Mouse (Mus musculus) myocyte (in vitro differentiated cells): ENCODE measurements around the gene Armh3.

Experiments used
- CEBPB ChIP-seq: IDR thresholded peaks from 2 replicates; pipeline ENCODE4 v1.6.1; 2011; ENCODE audit warnings: mild to moderate bottlenecking, moderate library complexity; ENCODE audit not compliant: poor library complexity, insufficient read depth, severe bottlenecking
- E2F4 ChIP-seq: IDR thresholded peaks from one replicate; pipeline ENCODE4 v1.6.1; 2011; ENCODE audit warnings: mild to moderate bottlenecking, control low read depth, moderate library complexity; ENCODE audit not compliant: insufficient read depth
- MAX ChIP-seq: IDR thresholded peaks from one replicate; pipeline ENCODE4 v1.6.1; 2011; ENCODE audit warnings: low read depth, mild to moderate bottlenecking, control low read depth
- MYOD1 ChIP-seq, 3 experiments: IDR thresholded peaks; one replicate each; pipeline ENCODE4 v1.6.1; 2011; ENCODE audit warnings: control low read depth in 2 of 3, low read depth in 2 of 3, mild to moderate bottlenecking in 2 of 3, moderate library complexity in 1 of 3; ENCODE audit not compliant: insufficient read length in 2 of 3, control insufficient read depth in 1 of 3
- MYOG ChIP-seq, 3 experiments: IDR thresholded peaks; one replicate each; pipeline ENCODE4 v1.6.1; 2011; ENCODE audit warnings: control low read depth in 2 of 3, low read depth in 2 of 3, mild to moderate bottlenecking in 2 of 3; ENCODE audit not compliant: insufficient read length in 2 of 3, control insufficient read depth in 1 of 3, insufficient read depth in 1 of 3
- POLR2A ChIP-seq: IDR thresholded peaks from one replicate; pipeline ENCODE4 v1.6.1; 2011; ENCODE audit warnings: low read depth, mild to moderate bottlenecking, control low read depth, moderate library complexity; ENCODE audit not compliant: insufficient read length
- POLR2AphosphoS2 ChIP-seq: IDR thresholded peaks from one replicate; pipeline ENCODE4 v1.6.1; 2011; ENCODE audit warnings: low read depth, control low read depth; ENCODE audit not compliant: insufficient read length
- REST ChIP-seq: IDR thresholded peaks from one replicate; pipeline ENCODE4 v1.6.1; 2011; ENCODE audit warnings: mild to moderate bottlenecking, control low read depth, moderate library complexity; ENCODE audit not compliant: insufficient read depth, insufficient read length
- SRF ChIP-seq: IDR thresholded peaks from one replicate; pipeline ENCODE4 v1.6.1; 2011; ENCODE audit warnings: low read depth; ENCODE audit not compliant: control insufficient read depth, insufficient read length
- TCF12 ChIP-seq: IDR thresholded peaks from one replicate; pipeline ENCODE4 v1.6.1; 2011; ENCODE audit warnings: mild to moderate bottlenecking, control low read depth; ENCODE audit not compliant: poor library complexity, insufficient read depth, severe bottlenecking
- TCF3 ChIP-seq: IDR thresholded peaks from one replicate; pipeline ENCODE4 v1.6.1; 2011; ENCODE audit warnings: low read depth, control low read depth; ENCODE audit not compliant: insufficient read length
- USF1 ChIP-seq: IDR thresholded peaks from one replicate; pipeline ENCODE4 v1.6.1; 2011; ENCODE audit warnings: low read depth, mild to moderate bottlenecking, control low read depth, moderate library complexity

DNA sequence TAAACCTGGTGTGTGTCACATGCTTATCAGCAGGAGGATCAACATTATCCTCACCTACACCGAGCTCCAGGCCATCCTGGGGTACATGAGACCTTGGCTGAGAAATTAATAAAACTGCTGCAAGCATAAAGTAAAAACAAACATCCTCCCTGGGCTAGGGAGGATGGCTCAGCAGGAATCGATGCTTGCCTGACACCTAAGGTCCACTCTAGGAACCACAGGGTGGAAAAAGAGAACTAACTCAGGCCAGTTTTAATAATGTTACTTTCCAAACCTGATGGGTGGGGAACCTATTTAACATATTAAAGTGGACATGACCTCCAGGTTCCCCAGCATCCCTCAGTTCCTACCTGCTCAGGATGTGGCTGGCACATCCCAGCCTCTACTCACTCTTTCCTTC, 167.6 kb downstream of the Armh3 start:
- TF ChIP-seq E2F4, result no peak
- no peak for TF ChIP-seq POLR2A
- no peak for TF ChIP-seq MAX
- TF ChIP-seq USF1, result no peak
- TF ChIP-seq TCF12, result no peak
- no peak for TF ChIP-seq CEBPB
- TF ChIP-seq SRF, result no peak
- no peak for TF ChIP-seq POLR2AphosphoS2
- TF ChIP-seq MYOG (IDR thresholded peaks at IDR 0.05; ENCODE audit: control insufficient read depth in 1 of 3, insufficient read depth in 1 of 3, insufficient read length in 2 of 3, low read depth in 2 of 3), result no peak
- no peak for TF ChIP-seq TCF3
- TF ChIP-seq REST, result no peak
- TF ChIP-seq MYOD1 (IDR thresholded peaks at IDR 0.05; ENCODE audit: control insufficient read depth in 1 of 3, insufficient read length in 2 of 3, low read depth in 2 of 3), result no peak
